In genomic region chr2:13384775-13385541, GRCm38 (mm10) we compare ENCODE assay signal across 9 mouse cellular contexts.
A peak's percentile ranks its signal among the peaks of the same experiment; 100 is the strongest.
DNase-seq lines count a peak whose midpoint lies in the region; ATAC-seq lines count a peak whose summit lies in the region.
"Had no signal": no experiment of that assay in that cellular context is flagged by ENCODE, and none has a peak within 500 bp of the region (broad histone marks: within the 10 kb centered on the region; RNA-seq: fewer than 3 reads in every experiment).

No protein-coding gene starts in this region.

- peak overlapping the region; percentile 36 for H3K4me3 ChIP-seq in erythroblast, embryonic 14.5 days (replicated peaks)
- H3K4me3 ChIP-seq in hindbrain, embryonic 11.5 days (ENCODE audit: low read depth, low read length) = no peak overlapping the region
- no peak overlapping the region for H3K4me3 ChIP-seq in liver, embryonic 12.5 days
- no peak overlapping the region for H3K4me3 ChIP-seq in neural tube, embryonic 13.5 days

- H3K4me2 ChIP-seq in hindbrain, embryonic 11.5 days (replicated peaks; ENCODE audit: low read depth, low read length) = no peak overlapping the region
- peak overlapping the region; percentile 53 for H3K4me2 ChIP-seq in liver, embryonic 12.5 days
- H3K4me2 ChIP-seq in neural tube, embryonic 13.5 days = no peak overlapping the region

- DNase-seq in gastrocnemius, postnatal 14 days = peak; percentile 19
- no peak for DNase-seq in gastrocnemius, postnatal 4 days (ENCODE audit: low spot score in 2 of 2)
- DNase-seq in hindbrain, embryonic 11.5 days (ENCODE audit: low spot score) = peak; percentile 57
- DNase-seq in spleen, adult 12 weeks (ENCODE audit: low spot score) = no peak
- DNase-seq in right cerebral cortex, adult 2 months (ENCODE audit: low spot score in 2 of 2) = no peak

- H3K27me3 ChIP-seq in erythroblast, embryonic 14.5 days (ENCODE audit: control insufficient read depth) = no peaks in the 10 kb centered on the region
- no peaks in the 10 kb centered on the region for H3K27me3 ChIP-seq in hindbrain, embryonic 11.5 days (ENCODE audit: control insufficient read depth, insufficient read depth, low read length)
- no peaks in the 10 kb centered on the region for H3K27me3 ChIP-seq in liver, embryonic 12.5 days (replicated peaks)
- H3K27me3 ChIP-seq in neural tube, embryonic 13.5 days = no peaks in the 10 kb centered on the region
- H3K27me3 ChIP-seq: CH12.LX had no signal

- H3K9me3 ChIP-seq in erythroblast, embryonic 14.5 days (ENCODE audit: control insufficient read depth, low read length) = no peaks in the 10 kb centered on the region
- H3K9me3 ChIP-seq in hindbrain, embryonic 11.5 days (ENCODE audit: control insufficient read depth, low read length) = no peaks in the 10 kb centered on the region
- H3K9me3 ChIP-seq in liver, embryonic 12.5 days (replicated peaks) = no peaks in the 10 kb centered on the region
- no peaks in the 10 kb centered on the region for H3K9me3 ChIP-seq in neural tube, embryonic 13.5 days

- ATAC-seq in hindbrain, embryonic 11.5 days (ENCODE audit: low FRiP score) = peak; percentile 92
- peak; percentile 96 for ATAC-seq in liver, embryonic 12.5 days
- peak; percentile 86 for ATAC-seq in neural tube, embryonic 13.5 days (ENCODE audit: low read depth)

- no peaks in the 10 kb centered on the region for H3K36me3 ChIP-seq in erythroblast, embryonic 14.5 days (ENCODE audit: control insufficient read depth)
- no peaks in the 10 kb centered on the region for H3K36me3 ChIP-seq in hindbrain, embryonic 11.5 days (ENCODE audit: control insufficient read depth, insufficient read depth, low read length)
- no peaks in the 10 kb centered on the region for H3K36me3 ChIP-seq in liver, embryonic 12.5 days
- H3K36me3 ChIP-seq in neural tube, embryonic 13.5 days = no peaks in the 10 kb centered on the region

- WGBS in hindbrain, embryonic 11.5 days = 39% methylated on average over 4 of the region's 4 CpGs
- WGBS in liver, embryonic 12.5 days (ENCODE audit: insufficient replicate concordance) = 16% methylated on average over 4 of the region's 4 CpGs
- WGBS in neural tube, embryonic 13.5 days = 25% methylated on average over 4 of the region's 4 CpGs

- H3K9ac ChIP-seq in hindbrain, embryonic 11.5 days (ENCODE audit: low read depth, low read length) = no peak overlapping the region
- H3K9ac ChIP-seq in liver, embryonic 12.5 days = peak overlapping the region; percentile 32
- H3K9ac ChIP-seq in neural tube, embryonic 13.5 days = no peak overlapping the region

- H3K27ac ChIP-seq in hindbrain, embryonic 11.5 days (ENCODE audit: low read depth, low read length) = peak overlapping the region; percentile 92
- H3K27ac ChIP-seq in liver, embryonic 12.5 days = peak overlapping the region; percentile 83
- peak overlapping the region; percentile 83 for H3K27ac ChIP-seq in neural tube, embryonic 13.5 days (replicated peaks)

- intact Hi-C loops in gastrocnemius, postnatal 14 days (cut with DNase I; ENCODE audit: low total_unique reads) = no loop called here

- H3K4me1 ChIP-seq in erythroblast, embryonic 14.5 days (ENCODE audit: control insufficient read depth) = peaks cover 39% of the 10 kb centered on the region
- peaks cover 6% of the 10 kb centered on the region; the same call in 1 of the 2 replicates for H3K4me1 ChIP-seq in hindbrain, embryonic 11.5 days (replicated peaks; ENCODE audit: control insufficient read depth, insufficient read depth, low read length)
- peaks cover 29% of the 10 kb centered on the region for H3K4me1 ChIP-seq in liver, embryonic 12.5 days
- H3K4me1 ChIP-seq in neural tube, embryonic 13.5 days (replicated peaks) = peaks cover 19% of the 10 kb centered on the region

Comparison
In these comparisons a context has a peak if more than half of its experiments do, and no peak if none do; other contexts are left out.
1. DNase-seq: peak in gastrocnemius, postnatal 14 days (single experiment) and hindbrain, embryonic 11.5 days (single experiment); none in gastrocnemius, postnatal 4 days (0 of 2), spleen, adult 12 weeks (single experiment) and right cerebral cortex, adult 2 months (0 of 2).
2. Peak in every context shown above with its lines, with median percentiles within 50 percentile points of each other: ATAC-seq and H3K27ac ChIP-seq.